Mouse (Mus musculus) stomach, postnatal 0 days (tissue): ENCODE data around the gene Tmem89.

Experiments
- CTCF ChIP-seq: IDR thresholded peaks from 2 replicates; pipeline ENCODE4 v1.5.1; 2016; ENCODE audit warnings: antibody characterized with exemption, low read depth, mild to moderate bottlenecking, moderate library complexity
- EP300 ChIP-seq: optimal IDR thresholded peaks from 2 replicates; pipeline ENCODE3; 2016; ENCODE audit warnings: antibody characterized with exemption

- TF ChIP-seq CTCF (no peak), EP300 (no peak)
These were observed 49.9 kb downstream of the Tmem89 start for GRCm38 (mm10) chr9:108964338-108964737.
